Mouse (Mus musculus) neural tube, embryonic 10.5 days (tissue): ENCODE measurements around the gene Smad1.

Experiments
- DNase-seq: peaks from one replicate; pipeline ENCODE4 v3.0.0-alpha.2; 2017; ENCODE audit warnings: low spot score; ENCODE audit errors: extremely low spot score

Smad1 gene

GRCm38 (mm10) chr8:79384276-79385271, 14.7 kb downstream of the Smad1 start:
- no peak for DNase-seq

- no peak for DNase-seq
Measured at GRCm38 (mm10) chr8:79382857-79383262, 16.5 kb downstream of the Smad1 start.

- DNase-seq: no peak
Measured at GRCm38 (mm10) chr8:79381771-79382170, 17.5 kb downstream of the Smad1 start.

- DNase-seq: no peak
Measured at GRCm38 (mm10) chr8:79380386-79380785, 18.9 kb downstream of the Smad1 start.

GRCm38 (mm10) chr8:79379971-79380370, 19.3 kb downstream of the Smad1 start:
- no peak for DNase-seq

GRCm38 (mm10) chr8:79376648-79377047, 22.7 kb downstream of the Smad1 start:
- DNase-seq: no peak

- no peak for DNase-seq
Measured at GRCm38 (mm10) chr8:79375775-79376123, 23.6 kb downstream of the Smad1 start.

GRCm38 (mm10) chr8:79375074-79375774, 24.1 kb downstream of the Smad1 start:
- no peak for DNase-seq

- no peak for DNase-seq
Measured at GRCm38 (mm10) chr8:79374410-79374809, 24.9 kb downstream of the Smad1 start.

- no peak for DNase-seq
Measured at GRCm38 (mm10) chr8:79373563-79373962, 25.8 kb downstream of the Smad1 start.

- no peak for DNase-seq
Measured at GRCm38 (mm10) chr8:79372960-79373359, 26.4 kb downstream of the Smad1 start.

- DNase-seq: no peak
Measured at GRCm38 (mm10) chr8:79372521-79372920, 26.8 kb downstream of the Smad1 start.

GRCm38 (mm10) chr8:79372084-79372483, 27.2 kb downstream of the Smad1 start:
- DNase-seq: no peak

- DNase-seq: no peak
Measured at GRCm38 (mm10) chr8:79370646-79371290, 28.6 kb downstream of the Smad1 start.

- DNase-seq: no peak
Measured at GRCm38 (mm10) chr8:79369163-79369562, 30.2 kb downstream of the Smad1 start.

GRCm38 (mm10) chr8:79367959-79368358, 31.4 kb downstream of the Smad1 start:
- DNase-seq: no peak

- DNase-seq: no peak
Measured at GRCm38 (mm10) chr8:79367350-79367749, 32.0 kb downstream of the Smad1 start.

- DNase-seq: no peak
Measured at GRCm38 (mm10) chr8:79366227-79366626, 33.1 kb downstream of the Smad1 start.

- DNase-seq: no peak
Measured at GRCm38 (mm10) chr8:79365707-79366106, 33.6 kb downstream of the Smad1 start.

- DNase-seq: no peak
Measured at GRCm38 (mm10) chr8:79364806-79365205, 34.5 kb downstream of the Smad1 start.

- no peak for DNase-seq
Measured at GRCm38 (mm10) chr8:79362430-79362829, 36.9 kb downstream of the Smad1 start.
